Mouse (Mus musculus): Measurements from ENCODE around the gene Polr2m.
"Not testable (repeated sequence)": the region's sequence is repeated elsewhere in the genome, so short reads cannot be mapped to it uniquely, and the experiment has no call there.

Gene Polr2m

GRCm38 (mm10) chr9:71485475-71486094 lies at the start of gene Polr2m:
TSS of gene Polr2m (minus strand) at chr9:71485935.
- DNase-seq (ENCODE audit: low spot score in 2 of 2), result peak; percentile 95

- DNase-seq (ENCODE audit: low spot score in 2 of 2), result no peak
These were observed 49.3 kb upstream of the Polr2m start for GRCm38 (mm10) chr9:71535036-71535435.

- DNase-seq (ENCODE audit: low spot score in 2 of 2), result no peak
These were observed 44.2 kb upstream of the Polr2m start for GRCm38 (mm10) chr9:71529960-71530359.

- DNase-seq (ENCODE audit: low spot score in 2 of 2), result no peak
These were observed 41.7 kb upstream of the Polr2m start for GRCm38 (mm10) chr9:71527438-71527837.

- DNase-seq (ENCODE audit: low spot score in 2 of 2), result peak; percentile 32 to 36
These were observed 38.2 kb upstream of the Polr2m start for GRCm38 (mm10) chr9:71523901-71524300.

- no peak for DNase-seq (ENCODE audit: low spot score in 2 of 2)
These were observed 34.1 kb upstream of the Polr2m start for GRCm38 (mm10) chr9:71519836-71520235.

- DNase-seq (ENCODE audit: low spot score in 2 of 2), result no peak
These were observed 31.8 kb upstream of the Polr2m start for GRCm38 (mm10) chr9:71517487-71517886.

- no peak for DNase-seq (ENCODE audit: low spot score in 2 of 2)
These were observed 30.1 kb upstream of the Polr2m start for GRCm38 (mm10) chr9:71515862-71516261.

- no peak for DNase-seq (ENCODE audit: low spot score in 2 of 2)
These were observed 27.8 kb upstream of the Polr2m start for GRCm38 (mm10) chr9:71513566-71513965.

GRCm38 (mm10) chr9:71512899-71513298 lies 27.2 kb upstream of the Polr2m start:
- no peak for DNase-seq (ENCODE audit: low spot score in 2 of 2)

- peak in 1 of 2 experiments; percentile 14 for DNase-seq (ENCODE audit: low spot score in 2 of 2)
These were observed 12.9 kb upstream of the Polr2m start for GRCm38 (mm10) chr9:71498391-71499182.

GRCm38 (mm10) chr9:71496637-71497036 lies 10.9 kb upstream of the Polr2m start:
- DNase-seq (ENCODE audit: low spot score in 2 of 2), result no peak

- DNase-seq (ENCODE audit: low spot score in 2 of 2), result no peak
These were observed 8.0 kb upstream of the Polr2m start for GRCm38 (mm10) chr9:71493771-71494170.

GRCm38 (mm10) chr9:71492296-71493025 lies 6.7 kb upstream of the Polr2m start:
- no peak for DNase-seq (ENCODE audit: low spot score in 2 of 2)

- DNase-seq (ENCODE audit: low spot score in 2 of 2), result no peak
These were observed 4.3 kb upstream of the Polr2m start for GRCm38 (mm10) chr9:71490076-71490475.

GRCm38 (mm10) chr9:71486127-71486526 lies 392 bp upstream of the Polr2m start:
- no peak for DNase-seq (ENCODE audit: low spot score in 2 of 2)

- DNase-seq (ENCODE audit: low spot score in 2 of 2), result no peak
These were observed 762 bp downstream of the Polr2m start for GRCm38 (mm10) chr9:71484871-71485474.

GRCm38 (mm10) chr9:71483872-71484271 lies 1.9 kb downstream of the Polr2m start:
- DNase-seq (ENCODE audit: low spot score in 2 of 2), result not testable (repeated sequence)

GRCm38 (mm10) chr9:71480305-71480704 lies 5.4 kb downstream of the Polr2m start:
- no peak for DNase-seq (ENCODE audit: low spot score in 2 of 2)

- DNase-seq (ENCODE audit: low spot score in 2 of 2), result no peak
These were observed 6.3 kb downstream of the Polr2m start for GRCm38 (mm10) chr9:71479413-71479812.

- DNase-seq (ENCODE audit: low spot score in 2 of 2), result no peak
These were observed 7.1 kb downstream of the Polr2m start for GRCm38 (mm10) chr9:71478596-71478995.

- no peak for DNase-seq (ENCODE audit: low spot score in 2 of 2)
These were observed 9.1 kb downstream of the Polr2m start for GRCm38 (mm10) chr9:71476601-71477000.
